Mouse (Mus musculus) heart, embryonic 14.5 days (tissue): ENCODE results near the gene Nop58. TPM values are rescaled to one million over a fixed set of nuclear protein-coding genes. Genes with fewer than 3 reads are reported as not detected.

Source experiments
- ATAC-seq: fragments of 200-750 bp; cut with Nextera tagmentation; 2 replicates; pipeline ENCODE4 v1.8.0; 2017; ENCODE audit warnings: low read depth, moderate TSS enrichment; ENCODE audit not compliant: insufficient number of reproducible peaks, insufficient read depth, low FRiP score
- H3K27ac ChIP-seq, 2 experiments: fragments of 200-500 bp in 1 of 2; fragments of 300-500 bp in 1 of 2; sonication (generic) in 1 of 2; replicated peaks in 1 of 2; 2 replicates each; pipeline ENCODE4 v1.5.1; 2012 to 2014; ENCODE audit warnings: low read depth in 2 of 2, low read length in 2 of 2, control low read depth in 1 of 2, mild to moderate bottlenecking in 1 of 2, mixed read lengths in 1 of 2; ENCODE audit not compliant: control insufficient read depth in 1 of 2, insufficient read depth in 1 of 2
- H3K27me3 ChIP-seq: fragments of 300-500 bp; sonication (generic); 2 replicates; pipeline ENCODE4 v1.6.1; 2014; ENCODE audit warnings: mild to moderate bottlenecking, low read length, control low read depth; ENCODE audit not compliant: control insufficient read depth, insufficient read depth
- H3K36me3 ChIP-seq: fragments of 300-500 bp; sonication (generic); 2 replicates; pipeline ENCODE4 v1.6.1; 2014; ENCODE audit warnings: mild to moderate bottlenecking, control low read depth, low read length, mixed read lengths; ENCODE audit not compliant: control insufficient read depth, insufficient read depth
- H3K4me1 ChIP-seq, 2 experiments: fragments of 200-500 bp in 1 of 2; fragments of 300-500 bp in 1 of 2; sonication (generic) in 1 of 2; 2 replicates each; pipeline ENCODE4 v1.6.1; 2012 to 2014; ENCODE audit warnings: low read length in 2 of 2, control low read depth in 1 of 2, mixed read lengths in 1 of 2; ENCODE audit not compliant: control insufficient read depth in 2 of 2, insufficient read depth in 2 of 2
- H3K4me2 ChIP-seq: fragments of 300-500 bp; sonication (generic); 2 replicates; pipeline ENCODE4 v1.6.1; 2014; ENCODE audit warnings: mild to moderate bottlenecking, low read length
- H3K4me3 ChIP-seq, 2 experiments: fragments of 200-500 bp in 1 of 2; fragments of 300-500 bp in 1 of 2; sonication (generic) in 1 of 2; 2 replicates each; pipeline ENCODE4 v1.5.1; 2012 to 2014; ENCODE audit warnings: low read length in 2 of 2, mild to moderate bottlenecking in 2 of 2, control low read depth in 1 of 2, low read depth in 1 of 2, moderate library complexity in 1 of 2; ENCODE audit not compliant: control insufficient read depth in 1 of 2, insufficient read depth in 1 of 2
- H3K9ac ChIP-seq: fragments of 300-500 bp; sonication (generic); 2 replicates; pipeline ENCODE4 v1.6.1; 2014; ENCODE audit warnings: mild to moderate bottlenecking, low read length
- H3K9me3 ChIP-seq: fragments of 300-500 bp; sonication (generic); 2 replicates; pipeline ENCODE4 v1.6.1; 2016; ENCODE audit warnings: low read length, control low read depth; ENCODE audit not compliant: control insufficient read depth
- WGBS: fragments of 180-500 bp; shearing (Covaris S2); extraction: QIAGEN DNeasy Blood & Tissue Kit; methylation state at CpG from one replicate; pipeline ENCODE4 v1.1.7; 2014; 5-methylcytosine and 5-hydroxymethylcytosine counted together
- polyA plus RNA-seq: library from polyadenylated mRNA; unstranded; fragments of >200 nt; fragmentation: Nextera tagmentation; extraction: Ambion mirVana; gene quantifications from 2 replicates; pipeline ENCODE4 v1.2.1, GENCODE M21; 2014

The Nop58 gene
- polyA plus RNA-seq, 1 experiment from 2014 or later = 120 TPM

DNA sequence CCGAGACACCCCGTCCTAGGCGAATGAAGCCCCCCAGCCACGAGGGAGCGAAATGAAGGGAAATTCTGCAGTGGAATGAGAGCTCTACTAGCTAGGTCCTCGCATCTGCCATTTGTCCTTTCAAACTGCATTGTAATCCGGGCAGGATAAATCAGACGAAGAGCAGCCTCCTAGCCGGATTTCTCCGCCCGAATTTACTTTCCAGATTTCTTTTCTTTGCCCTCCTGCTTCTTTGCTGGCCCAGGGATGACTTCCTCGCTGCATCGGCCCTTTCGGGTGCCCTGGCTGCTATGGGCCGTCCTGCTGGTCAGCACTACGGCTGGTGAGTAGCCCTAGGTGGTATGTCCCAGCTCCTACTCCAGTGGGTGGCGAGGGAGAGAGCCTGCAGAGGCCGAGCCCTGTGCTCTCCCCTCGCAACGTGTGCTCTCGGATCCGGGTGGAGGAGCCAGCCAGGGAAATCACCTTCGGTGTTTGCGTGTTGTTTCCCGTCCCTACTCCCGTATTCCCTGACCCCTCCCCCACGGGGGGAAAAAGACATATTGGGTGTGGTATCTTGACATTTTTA lies 79.7 kb downstream of the Nop58 start:
- Histone ChIP-seq H3K4me1 (peaks cover 2 to 9% of the 10 kb centered on the region in 2 experiments), H3K9ac (peak overlapping the region; percentile 97), H3K4me2 (peak overlapping the region; percentile 92), H3K27me3 (no peaks in the 10 kb centered on the region), H3K27ac (peak overlapping the region; percentile 88 to 98), H3K9me3 (no peaks in the 10 kb centered on the region), H3K4me3 (peak overlapping the region; percentile 73 to 96), H3K36me3 (peaks cover 3% of the 10 kb centered on the region; the same call in 1 of the 2 replicates)
- WGBS = under 1% methylated on average over 27 of the region's 27 CpGs
- peak; percentile 15; the same call in 1 of the 2 replicates for ATAC-seq

DNA sequence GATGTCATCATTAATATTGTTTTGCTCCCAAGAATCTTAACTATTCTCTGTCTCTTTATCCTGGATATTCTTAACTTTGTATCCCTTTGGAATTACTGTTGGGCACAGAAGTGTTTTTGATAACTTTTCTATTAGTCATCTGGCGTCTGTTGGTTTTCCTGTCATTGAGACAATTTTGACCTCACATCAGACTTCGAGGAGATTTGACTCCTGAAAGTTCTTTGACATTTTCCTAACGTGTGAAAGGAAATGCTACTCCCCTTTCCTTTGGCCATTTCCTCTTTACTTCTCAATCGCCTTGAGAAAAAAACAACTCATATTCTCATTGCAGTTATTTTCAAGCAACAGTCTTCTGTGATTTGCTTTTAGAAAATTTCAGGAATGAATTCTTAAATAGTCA lies 80.5 kb downstream of the Nop58 start:
- no peak for ATAC-seq
- H3K27me3 ChIP-seq = no peaks in the 10 kb centered on the region
- H3K36me3 ChIP-seq = peaks cover 3% of the 10 kb centered on the region; the same call in 1 of the 2 replicates
- peaks cover 2 to 9% of the 10 kb centered on the region in 2 experiments for H3K4me1 ChIP-seq
- no peak overlapping the region for H3K27ac ChIP-seq
- H3K9ac ChIP-seq = peak overlapping the region; percentile 97
- 1% methylated on average over 4 of the region's 4 CpGs for WGBS
- H3K4me3 ChIP-seq = peak overlapping the region; percentile 16 to 96; a peak in 3 of 4 replicates
- no peaks in the 10 kb centered on the region for H3K9me3 ChIP-seq
- peak overlapping the region; percentile 92 for H3K4me2 ChIP-seq

- Histone ChIP-seq H3K27ac (peak overlapping the region in 1 of 2 experiments; percentile 70; a peak in 2 of 4 replicates), H3K4me1 (peaks cover 2 to 11% of the 10 kb centered on the region in 2 experiments), H3K9ac (peak overlapping the region; percentile 60), H3K27me3 (no peaks in the 10 kb centered on the region), H3K4me2 (peak overlapping the region; percentile 71), H3K4me3 (peak overlapping the region in 1 of 2 experiments; percentile 31; a peak in 2 of 4 replicates), H3K9me3 (no peaks in the 10 kb centered on the region), H3K36me3 (peaks cover 3% of the 10 kb centered on the region; the same call in 1 of the 2 replicates)
- no peak for ATAC-seq
Observed at GRCm38 (mm10) chr1:59766626-59767025, 81.9 kb downstream of the Nop58 start.

Other genes starting within 250 kb of the Nop58 start
- gene Fzd7, start 202.5 kb upstream of the Nop58 start, polyA plus RNA-seq = 1.8 and 5.4 TPM in 2 replicates
- gene Gm973, start 168.7 kb upstream of the Nop58 start, polyA plus RNA-seq = not detected in 2 replicates
- 224 and 246 TPM in 2 replicates for gene Sumo1, start 14.1 kb upstream of the Nop58 start, polyA plus RNA-seq
- 12.0 and 13.1 TPM in 2 replicates for gene Bmpr2, start 78.4 kb downstream of the Nop58 start, polyA plus RNA-seq
- 6.5 and 6.8 TPM in 2 replicates for gene Fam117b, start 228.0 kb downstream of the Nop58 start, polyA plus RNA-seq